Mouse (Mus musculus): ENCODE data around the gene Csf3r.
A peak's percentile ranks its signal among the peaks of the same experiment; 100 is the strongest.
"Not testable (repeated sequence)": the region's sequence is repeated elsewhere in the genome, so short reads cannot be mapped to it uniquely, and the experiment has no call there.

The Csf3r gene

DNA sequence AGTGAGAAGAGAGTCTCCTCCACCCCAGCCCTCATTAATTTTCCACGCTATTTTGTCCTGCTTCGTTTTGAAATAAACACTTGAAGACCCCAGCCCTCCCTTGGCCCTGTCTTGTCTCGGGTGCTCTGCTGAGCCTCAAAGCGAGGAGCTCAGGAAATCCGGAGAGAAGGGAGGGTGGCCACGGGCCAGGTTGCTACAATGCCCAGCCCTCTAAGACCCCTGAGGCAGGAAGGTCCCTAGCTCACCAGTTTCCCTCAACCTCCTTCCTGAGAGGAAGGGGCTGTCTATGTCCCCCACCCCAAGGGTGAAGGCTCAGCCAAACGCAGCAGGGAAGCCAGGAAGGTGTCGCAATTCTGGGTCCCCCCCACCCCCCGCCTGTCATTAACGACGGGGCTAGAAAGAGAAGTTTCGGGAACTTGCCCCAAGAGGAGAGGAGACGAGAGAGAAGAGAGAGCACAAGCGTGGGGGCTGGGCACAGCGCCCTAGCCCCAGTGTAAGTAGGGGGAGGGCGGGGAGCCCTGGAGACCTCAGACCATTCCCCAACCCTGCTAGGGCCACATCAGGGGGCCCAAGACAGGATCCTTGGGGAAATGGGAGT is at the start of gene Csf3r:
Gene Csf3r (plus strand): TSS at position 248 of the 598 bp plus-strand sequence.
- no peak for DNase-seq

DNA sequence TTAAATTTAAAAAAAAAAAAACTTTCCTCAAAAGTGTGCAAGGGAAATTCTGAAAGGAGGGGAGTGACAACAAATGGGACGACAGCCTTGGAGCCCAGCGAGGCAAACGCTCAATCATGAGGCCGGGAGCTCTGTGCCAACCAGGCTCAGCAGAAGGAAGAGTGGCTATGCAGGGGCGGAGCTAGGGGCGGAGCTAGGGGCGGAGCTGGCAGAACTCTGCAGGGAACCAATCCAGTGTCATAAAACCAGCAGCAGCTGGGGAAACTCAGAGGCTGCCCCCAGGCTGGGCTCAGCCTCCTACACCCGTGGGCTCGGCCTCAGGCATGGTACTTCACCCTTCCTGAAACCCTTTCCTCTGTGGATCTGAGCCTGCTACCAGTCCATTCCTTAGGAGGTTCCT is 46.6 kb upstream of the Csf3r start:
- no peak for DNase-seq

DNA sequence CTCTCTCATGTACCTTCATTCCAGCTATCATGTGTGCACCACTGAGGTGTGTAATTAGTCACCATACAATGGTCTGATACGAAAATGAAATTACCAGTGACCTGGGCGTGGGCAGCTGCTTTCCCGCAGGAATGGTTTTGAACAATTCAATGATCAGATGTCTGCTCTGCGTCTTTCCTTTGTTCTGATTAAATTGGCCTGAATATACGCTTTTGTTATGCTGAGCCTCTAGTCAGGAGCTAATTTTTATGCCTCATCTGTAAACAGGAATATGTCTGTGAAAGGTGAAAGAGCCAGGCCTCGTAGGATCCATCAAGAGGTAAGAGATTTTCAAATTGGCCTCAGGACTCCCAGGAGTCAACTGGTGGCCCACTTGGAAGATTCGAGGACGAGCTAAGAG is 41.1 kb upstream of the Csf3r start:
- DNase-seq, result no peak

GRCm38 (mm10) chr4:125985703-125986102 is 38.6 kb upstream of the Csf3r start:
- DNase-seq, result not testable (repeated sequence)

- DNase-seq, result no peak
Measured at GRCm38 (mm10) chr4:125987071-125987470, 37.3 kb upstream of the Csf3r start.

DNA sequence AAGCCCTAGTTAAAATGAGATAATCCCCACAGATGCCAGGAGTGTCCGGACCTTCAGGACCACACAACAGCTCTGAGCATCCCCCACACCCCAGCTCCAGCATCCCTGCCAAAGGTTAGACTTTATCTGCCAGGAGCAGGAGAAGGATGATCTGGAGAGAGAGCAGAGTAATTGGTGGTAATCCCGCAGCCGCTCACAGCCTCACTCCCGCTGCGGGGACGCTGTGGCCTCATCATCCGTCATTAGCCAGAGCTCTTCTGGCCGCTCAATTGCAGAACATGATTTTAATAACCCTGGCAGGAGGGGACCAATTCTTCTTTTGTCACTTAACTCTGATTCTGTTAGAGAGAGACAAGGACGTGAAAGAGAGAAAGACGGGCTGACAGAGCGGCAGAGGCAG is 35.3 kb upstream of the Csf3r start:
- no peak for DNase-seq

- DNase-seq, result peak; percentile 45 to 60
Measured at GRCm38 (mm10) chr4:125990143-125990542, 34.2 kb upstream of the Csf3r start.

DNA sequence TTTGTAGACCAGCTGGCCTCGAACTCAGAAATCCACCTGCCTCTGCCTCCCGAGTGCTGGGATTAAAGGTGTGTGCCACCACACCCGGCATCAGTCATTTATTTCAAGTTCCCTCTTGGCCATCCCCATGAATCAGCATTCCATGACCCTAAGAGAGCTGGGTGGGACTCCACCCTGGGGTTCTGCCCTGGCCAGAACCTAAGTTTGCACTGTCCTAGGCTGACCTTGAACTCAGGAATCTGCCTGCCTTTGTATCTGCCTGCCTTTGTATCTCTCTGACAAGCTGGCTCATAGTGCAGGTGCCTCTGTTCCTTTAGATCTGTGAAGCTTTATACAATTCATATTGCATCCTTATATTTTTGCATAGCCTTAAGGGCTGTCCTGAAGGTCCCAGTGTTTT is 32.1 kb upstream of the Csf3r start:
- no peak for DNase-seq

DNA sequence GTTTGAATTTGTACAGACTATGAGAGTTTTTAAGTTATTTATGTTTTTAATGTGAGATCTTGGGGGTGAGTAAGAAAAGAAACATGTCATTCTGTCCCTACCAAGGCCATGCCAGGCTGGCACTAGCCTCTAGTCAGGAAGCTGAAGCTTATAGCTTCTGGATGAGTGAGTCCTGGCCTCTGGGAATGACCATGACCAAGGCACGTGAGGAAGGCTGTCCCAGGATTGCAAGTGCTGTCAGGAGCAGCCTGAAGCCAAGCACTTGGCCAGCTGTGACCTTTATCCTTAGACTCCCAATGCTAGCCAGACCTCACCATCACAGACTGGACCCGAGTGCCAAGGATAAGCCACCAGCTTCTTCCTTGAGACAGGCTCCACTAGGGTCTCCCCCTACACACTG is 31.4 kb upstream of the Csf3r start:
- DNase-seq, result no peak

GRCm38 (mm10) chr4:125996576-125996975 is 27.8 kb upstream of the Csf3r start:
- no peak for DNase-seq

DNA sequence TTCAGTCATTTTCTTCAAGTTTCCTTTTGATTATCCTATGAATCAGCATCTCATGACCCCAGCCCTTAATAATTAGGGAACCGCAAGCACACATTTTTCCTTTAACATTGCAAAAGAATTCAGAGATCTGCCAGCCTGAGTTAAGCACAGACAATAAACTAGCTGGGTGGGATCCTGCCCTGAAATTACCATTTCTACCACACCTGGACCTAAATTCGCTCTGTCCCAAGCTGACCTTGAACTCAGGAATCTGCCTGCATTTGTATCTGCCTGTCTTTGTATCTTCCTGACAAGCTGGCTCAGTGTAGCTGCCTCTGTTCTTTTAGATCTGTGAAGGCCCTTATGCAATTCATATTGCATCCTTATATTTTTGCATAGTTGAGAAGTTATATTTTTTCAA is 26.5 kb upstream of the Csf3r start:
- no peak for DNase-seq

DNA sequence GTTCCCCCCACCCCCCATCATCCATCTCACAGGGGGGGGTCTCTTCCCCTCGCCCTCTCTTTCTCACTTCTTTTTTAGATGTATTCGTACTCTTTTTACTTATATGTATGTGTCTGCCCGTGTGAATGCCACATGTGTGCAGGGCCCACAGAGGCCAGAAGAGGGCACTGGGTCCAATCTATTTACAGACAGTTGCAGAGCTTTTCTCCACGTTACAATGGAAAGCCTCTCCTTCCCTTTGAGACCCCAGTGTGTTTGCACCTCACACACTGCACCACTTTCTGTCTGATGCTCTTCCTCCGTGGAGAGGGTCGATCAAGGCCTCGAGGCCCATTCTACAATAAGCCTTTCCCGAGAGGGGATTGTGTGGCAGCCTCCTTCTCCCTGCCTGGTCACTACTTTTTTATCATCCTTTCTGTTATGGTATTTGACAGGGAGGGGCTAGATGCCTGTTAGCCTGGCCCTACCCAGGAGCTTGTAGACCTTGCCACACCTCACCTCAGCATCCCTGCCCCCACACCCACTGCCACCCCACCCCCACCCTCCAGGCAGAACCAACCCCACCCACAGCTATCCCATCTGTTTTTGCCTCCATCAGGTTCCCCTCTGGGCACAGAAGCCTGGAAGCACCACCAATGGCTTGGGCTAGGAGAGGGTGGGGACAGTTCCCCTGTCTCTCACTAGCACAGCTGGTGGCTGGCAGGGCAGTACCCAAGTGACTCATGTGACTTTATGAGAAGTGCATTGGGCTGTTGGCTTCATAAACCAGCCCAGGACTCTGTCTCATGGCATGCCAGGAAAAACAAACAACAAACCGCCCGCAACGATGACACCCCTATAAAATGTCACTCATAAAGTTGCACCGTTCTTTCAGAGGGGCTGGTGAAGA is 22.8 kb upstream of the Csf3r start:
- no peak for DNase-seq

- no peak for DNase-seq
Measured at GRCm38 (mm10) chr4:126017676-126018332, 6.5 kb upstream of the Csf3r start.

DNA sequence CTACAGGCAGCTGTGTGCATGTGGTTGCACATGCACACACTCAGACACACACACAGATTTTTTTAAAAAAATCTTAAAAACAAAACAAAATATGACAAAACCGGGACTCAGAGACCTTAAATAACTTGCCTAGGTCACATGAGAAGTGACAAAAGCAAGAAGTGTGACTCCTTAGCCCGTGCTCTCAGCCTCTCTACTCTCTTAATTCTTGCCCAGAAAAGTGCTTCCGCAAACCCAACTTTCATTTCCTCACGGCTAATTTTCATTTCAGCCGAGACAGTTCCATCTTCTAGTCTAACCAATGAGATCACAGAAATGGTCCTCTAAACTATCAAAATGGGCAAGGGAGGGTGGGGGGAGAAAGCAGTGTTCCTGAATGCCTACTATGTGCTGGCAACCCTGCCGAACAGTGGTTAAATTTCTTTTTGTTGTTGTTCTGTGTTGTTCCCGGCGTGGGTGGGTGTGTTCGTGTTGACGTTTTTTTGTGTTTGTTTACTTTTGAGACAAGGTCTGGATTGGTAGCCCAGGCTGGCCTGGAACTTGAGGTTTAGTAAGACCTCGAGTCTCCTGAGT is 5.3 kb upstream of the Csf3r start:
- no peak for DNase-seq

DNA sequence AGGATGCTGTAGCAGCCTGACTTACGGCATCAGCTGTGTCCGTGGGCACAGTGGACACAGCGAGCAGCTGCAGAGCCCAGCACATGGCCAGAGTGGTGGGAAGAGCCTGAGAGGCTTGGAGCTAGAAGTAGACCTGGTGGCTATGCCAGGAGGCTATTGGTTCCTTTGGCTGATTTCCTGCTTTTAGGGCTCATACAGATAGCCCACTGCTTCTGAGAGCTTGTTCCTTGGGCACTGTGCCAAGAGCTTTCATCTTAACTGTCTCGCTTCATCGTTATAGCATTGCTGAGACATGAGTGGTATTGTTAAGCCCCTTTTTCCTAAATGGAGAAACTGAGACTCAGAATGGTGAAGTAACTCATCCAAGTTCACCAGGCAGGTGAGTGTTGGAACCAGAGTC is 1.5 kb downstream of the Csf3r start:
- no peak for DNase-seq

DNA sequence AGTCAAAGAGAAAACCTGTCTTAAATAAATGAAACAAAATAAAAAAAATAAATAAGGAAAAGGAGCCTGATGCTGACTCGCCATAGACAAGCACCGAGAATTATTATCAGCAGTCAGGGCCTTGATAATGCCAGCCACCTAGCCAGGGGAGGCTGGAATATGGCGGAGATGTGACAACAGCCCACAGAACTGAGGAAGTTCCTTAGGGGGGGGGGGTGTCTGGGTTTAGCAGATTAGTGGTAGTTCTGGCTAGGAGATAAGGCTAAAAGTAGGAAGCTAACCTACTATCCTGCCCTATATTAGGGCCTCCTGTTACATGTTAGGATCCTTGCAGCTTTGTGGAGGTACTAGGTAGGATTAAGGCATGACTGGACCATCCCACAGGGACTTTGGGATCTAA is 3.6 kb downstream of the Csf3r start:
- DNase-seq, result no peak

DNA sequence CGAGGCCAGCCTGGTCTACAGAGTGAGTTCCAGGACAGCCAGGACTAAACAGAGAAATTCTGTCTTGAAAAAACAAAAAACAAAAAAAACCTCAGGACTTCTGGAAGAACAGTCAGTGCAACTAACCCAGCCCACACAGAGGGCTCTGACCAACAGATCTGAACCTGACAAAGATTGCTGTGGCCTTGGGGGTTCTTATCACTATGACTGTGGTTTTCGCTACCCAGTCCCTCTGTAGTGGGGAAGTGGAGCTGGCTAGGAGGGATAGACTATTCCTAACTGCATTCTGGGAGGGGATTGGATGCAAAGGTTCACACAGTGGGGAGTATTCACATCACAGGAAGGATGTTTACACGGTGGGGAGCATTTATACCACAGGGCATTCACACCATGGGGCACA is 4.7 kb downstream of the Csf3r start:
- no peak for DNase-seq

GRCm38 (mm10) chr4:126030705-126031104 is 6.4 kb downstream of the Csf3r start:
- DNase-seq, result no peak

- DNase-seq, result no peak
Measured at GRCm38 (mm10) chr4:126035413-126035812, 11.1 kb downstream of the Csf3r start.

DNA sequence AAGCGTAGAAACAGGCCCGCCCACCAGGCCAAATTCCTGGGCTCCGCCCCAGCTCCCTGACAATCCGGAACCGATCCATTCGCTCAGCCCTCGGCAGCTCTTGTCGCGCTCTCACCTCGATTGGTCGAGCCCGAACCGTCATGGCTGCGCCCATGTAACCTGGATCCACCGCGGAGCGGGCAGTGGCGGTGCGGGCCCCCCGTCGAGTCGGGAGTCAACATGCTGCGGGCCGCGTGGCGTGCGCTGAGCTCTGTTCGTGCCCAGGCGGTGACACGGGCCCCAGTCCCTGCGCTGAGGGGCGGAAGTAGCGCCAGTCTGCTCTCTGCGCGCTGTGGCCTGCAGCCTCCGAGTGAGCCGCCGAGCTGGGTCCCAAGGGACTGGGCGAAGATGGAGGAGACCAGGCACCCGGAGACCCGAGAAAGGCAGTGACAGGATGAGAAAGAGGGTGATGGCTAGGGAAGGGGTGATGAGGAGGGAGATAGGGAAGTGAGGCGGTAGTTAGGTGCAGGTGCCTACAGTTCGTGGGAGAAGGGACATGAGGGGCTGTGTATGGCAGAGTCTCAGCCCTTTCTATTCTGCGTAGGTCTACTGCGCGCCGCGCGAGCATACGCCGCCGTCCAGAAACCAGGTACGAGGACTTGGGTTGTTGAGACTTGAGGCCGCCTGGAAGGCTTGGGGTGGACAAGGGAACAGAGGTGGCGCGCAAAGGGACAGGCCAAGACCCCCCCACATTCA is 22.7 kb downstream of the Csf3r start, which contains the start of gene Mrps15:
Gene Mrps15 (plus strand): TSS at position 75 of the 735 bp plus-strand sequence.
- DNase-seq, result peak; percentile 81 to 86

- DNase-seq, result no peak
Measured at GRCm38 (mm10) chr4:126051617-126052016, 27.3 kb downstream of the Csf3r start.
